Mouse (Mus musculus): ENCODE measurements around the gene Gprc5d.

Gene Gprc5d

DNA sequence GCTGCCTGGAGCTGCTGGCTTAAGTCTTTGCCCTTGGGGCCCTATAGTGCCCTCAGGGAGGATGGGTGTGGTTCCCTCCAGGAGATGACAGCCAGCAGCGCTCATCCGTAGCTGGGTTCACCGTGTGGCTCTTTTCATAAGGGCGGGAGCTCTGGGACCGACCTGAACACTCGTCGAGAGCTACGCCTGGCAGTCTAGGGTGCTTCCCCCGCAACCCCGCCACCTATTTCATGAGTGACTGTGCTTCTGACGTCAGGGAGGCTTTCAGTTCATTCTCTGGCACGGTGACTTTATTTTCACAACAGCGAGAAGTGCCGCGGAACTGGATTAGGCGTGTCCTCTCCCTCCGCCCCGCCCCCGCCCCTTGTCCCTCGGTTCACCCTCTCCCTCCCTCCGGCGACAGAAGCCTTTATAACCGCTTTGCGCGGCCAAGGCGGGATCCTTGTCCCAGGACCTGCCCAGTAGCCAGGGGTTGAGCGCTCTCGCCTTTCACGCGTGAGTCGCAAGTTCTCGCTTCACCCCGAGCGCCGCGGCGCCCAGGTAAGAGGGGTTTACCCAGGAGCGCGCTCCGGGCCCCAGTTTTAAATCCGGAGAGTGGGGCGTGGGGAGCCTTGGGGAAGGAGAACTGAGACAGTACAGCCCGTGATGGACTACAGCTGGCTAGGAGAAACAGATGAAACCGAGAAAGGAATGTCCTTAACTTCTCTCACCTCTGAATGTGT, 52.7 kb downstream of the Gprc5d start, which contains the start of gene Gprc5a:
Gprc5a (plus strand) TSS at position 416 of the 722 bp plus-strand sequence.
- DNase-seq: peak; percentile 73 to 78

DNA sequence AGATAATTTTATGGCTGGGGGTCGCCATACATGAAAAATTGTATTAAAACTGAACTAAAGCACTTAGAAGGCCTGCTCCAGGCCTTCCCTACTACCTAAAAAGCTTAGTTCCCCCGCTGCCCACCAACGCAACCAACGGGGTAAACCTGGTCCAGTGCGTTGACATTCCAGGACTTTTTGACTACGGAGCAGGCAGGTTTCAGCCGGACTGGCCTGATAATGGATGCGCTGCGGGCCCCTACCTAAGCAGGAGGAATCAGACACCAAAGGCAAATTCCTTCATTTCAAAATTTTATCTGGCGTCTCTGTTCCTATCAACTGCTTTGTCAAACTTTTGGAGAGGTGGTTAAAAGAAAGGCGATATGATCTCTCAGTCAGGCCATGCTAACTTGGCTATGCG, 53.5 kb downstream of the Gprc5d start:
- DNase-seq: no peak

DNA sequence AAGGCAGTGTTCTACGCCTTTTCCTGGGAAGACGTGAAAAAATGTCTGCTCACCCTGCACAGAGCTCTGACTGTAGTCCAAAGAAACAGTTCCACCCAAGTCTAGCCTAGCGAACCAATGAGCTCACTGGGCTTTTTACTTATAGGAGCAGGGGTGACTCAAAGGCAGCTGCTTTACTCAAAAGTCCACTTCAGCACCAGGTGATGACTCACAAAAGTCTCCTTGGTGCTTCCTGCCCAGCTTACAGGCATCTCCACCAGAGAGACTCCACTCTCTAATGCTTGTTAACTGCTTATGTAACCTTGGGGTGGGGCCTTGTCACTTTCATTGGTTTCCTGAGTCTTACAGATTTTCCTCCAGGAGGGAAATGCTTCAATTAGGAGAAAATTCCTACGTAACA, 57.4 kb downstream of the Gprc5d start:
- DNase-seq: no peak

Data from B cell, adult 2 months (primary cell).